Mouse (Mus musculus) adrenal gland, postnatal 36 days (tissue): ENCODE results near the gene ccdc198. TPM values are rescaled to one million over a fixed set of nuclear protein-coding genes. Genes with fewer than 3 reads are reported as not detected.
A peak's percentile ranks its signal among the peaks of the same experiment; 100 is the strongest.
"Not testable (repeated sequence)": the region's sequence is repeated elsewhere in the genome, so short reads cannot be mapped to it uniquely, and the experiment has no call there.

ENCODE experiments used
- DNase-seq, 2 experiments: peaks; one replicate each; pipeline ENCODE4 v3.0.0; 2021; ENCODE audit warnings: mixed read lengths in 1 of 2
- long read RNA-seq, 2 experiments: library from polyadenylated mRNA; stranded (forward); transcript quantifications; one replicate each; pipeline ENCODE4 v2.0.0; 2021; ENCODE audit warnings: borderline sequencing depth in 2 of 2
- total RNA-seq, 2 experiments: library from RNA; stranded (reverse); gene quantifications; 2 replicates each; pipeline ENCODE4 v1.2.3; 2021

The ccdc198 gene
- total RNA-seq: not detected
- long read RNA-seq, experiment 1: 0 reads
- long read RNA-seq, experiment 2: 0 reads

DNA sequence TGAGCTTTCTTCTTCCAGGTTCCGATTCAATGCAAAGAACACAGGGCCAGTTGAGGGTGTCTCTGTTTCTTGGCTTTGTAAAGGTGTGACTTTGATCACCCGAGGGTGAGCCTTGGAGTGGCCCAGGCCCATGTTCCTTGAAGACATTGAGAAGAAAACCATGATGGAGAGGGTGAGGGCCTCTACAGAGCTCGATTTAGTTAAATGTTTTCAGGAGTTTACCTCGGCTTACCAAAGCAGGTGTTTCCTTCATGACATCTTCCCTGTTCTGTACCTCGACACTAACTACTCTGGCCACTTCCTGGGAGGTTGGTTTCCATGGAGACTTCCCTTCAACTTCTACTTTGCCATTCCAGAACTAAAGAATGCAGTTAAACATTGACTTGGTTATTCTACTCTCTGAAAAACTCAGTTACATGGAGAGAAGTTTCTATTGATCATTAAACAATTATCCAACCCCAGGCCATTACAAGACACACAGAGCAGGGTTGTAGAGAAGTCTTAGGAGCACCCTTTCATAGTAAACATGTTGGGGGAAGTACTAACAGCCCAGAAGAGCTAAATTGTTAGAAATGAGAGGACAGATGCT is at the start of gene ccdc198:
TSS of gene ccdc198 (minus strand) at position 349 of the 589 bp plus-strand sequence.
- DNase-seq: no peak

DNA sequence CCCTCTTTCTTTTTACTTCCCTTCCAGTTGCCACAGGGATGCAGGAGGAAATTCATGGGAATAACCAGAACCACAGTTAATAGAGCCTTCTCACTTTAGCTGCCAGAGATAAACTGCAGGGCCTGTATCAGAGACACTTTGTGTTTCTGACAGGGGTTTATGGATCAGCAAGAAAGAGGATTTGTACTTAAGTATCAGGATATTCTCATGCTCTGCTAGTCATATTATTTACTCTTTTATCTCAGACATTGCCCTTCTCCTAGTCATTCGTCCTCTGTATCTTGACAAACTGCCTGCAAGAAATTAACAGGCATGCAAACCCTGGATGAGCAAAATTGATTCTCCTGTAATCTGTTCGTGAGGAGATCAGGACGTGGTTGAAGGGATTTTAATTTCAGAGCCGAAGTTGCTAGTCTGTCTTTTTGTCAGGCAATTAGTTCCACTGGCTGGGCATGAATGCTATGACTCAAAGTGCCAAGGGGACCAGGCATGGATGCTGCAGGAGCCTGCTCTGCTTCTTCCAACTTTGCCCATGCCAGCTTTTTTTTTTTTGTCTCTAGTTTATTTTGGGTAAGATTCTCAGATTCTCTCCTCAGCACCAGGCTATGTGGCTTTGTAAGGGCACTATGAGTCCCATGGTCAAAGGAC is 48.7 kb upstream of the ccdc198 start:
- no peak for DNase-seq

DNA sequence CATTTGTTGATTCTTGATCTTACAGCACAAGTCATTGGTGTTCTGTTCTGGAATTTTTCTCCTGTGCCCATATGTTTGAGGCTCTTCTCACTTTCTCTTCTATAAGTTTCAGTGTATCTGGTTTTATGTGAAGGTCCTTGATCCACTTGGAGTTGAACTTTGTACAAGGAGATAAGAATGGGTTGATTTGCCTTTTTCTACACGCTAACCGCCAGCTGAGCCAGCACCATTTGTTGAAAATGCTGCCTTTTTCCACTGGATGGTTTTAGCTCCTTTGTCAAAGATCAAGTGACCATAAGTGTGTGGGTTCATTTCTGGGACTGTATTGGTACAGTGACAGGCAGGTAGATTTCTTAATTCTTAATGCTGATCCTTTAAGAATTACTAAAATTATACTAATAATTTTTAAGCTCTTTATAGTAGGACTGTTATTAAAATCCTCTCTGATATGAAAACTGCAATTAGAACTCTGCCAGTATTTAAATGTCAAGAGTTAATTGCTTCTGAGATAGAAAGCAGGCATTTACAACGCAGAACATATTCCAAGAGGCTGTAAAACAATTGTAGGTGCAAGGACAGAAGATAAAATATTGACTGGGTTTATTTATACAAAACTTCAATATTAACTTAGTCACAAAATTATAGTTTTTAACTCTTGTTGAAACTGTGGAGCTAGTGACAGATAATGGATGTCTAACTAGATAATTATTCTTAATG is 44.9 kb upstream of the ccdc198 start:
- no peak for DNase-seq

DNA sequence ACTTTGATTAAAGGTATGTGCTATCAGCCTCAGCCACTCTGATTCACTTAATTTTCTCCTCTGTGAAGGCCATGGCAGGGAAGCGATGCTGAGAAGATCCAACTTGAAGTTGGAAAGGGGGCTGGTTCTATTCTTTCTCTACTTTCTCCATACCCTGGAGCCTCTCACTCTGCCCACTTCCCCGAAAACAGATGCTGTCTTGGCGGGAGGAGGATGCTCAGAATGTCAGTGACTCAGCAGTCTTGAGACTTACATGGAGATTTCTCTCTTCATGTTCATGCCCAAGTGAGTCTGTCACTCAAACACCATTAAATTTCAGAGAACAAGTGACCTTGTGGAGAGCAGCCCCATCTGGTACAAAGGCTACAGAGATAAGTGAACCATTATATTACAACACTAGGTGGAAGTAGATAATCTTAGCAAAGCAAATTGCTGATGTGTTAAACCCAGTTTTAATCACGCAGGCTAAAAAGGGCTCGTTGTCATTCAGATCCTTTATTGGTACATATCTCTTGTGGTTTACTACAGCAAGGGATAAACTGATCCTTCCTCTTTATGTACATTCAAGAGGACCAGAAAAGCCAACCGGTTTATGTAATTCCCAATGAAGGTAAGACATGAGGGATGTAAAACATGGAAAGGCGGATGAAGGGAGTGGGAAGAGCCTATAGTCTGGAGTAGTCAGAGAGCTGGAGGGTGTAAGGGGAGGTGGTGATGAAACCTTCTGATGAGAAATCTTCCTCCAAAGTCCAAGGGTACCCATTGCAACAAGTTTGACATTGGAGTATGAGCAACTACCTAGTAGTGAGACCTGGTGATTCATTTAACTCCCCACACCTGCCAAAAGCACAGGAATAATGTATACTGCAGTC is 38.7 kb upstream of the ccdc198 start:
- no peak for DNase-seq

DNA sequence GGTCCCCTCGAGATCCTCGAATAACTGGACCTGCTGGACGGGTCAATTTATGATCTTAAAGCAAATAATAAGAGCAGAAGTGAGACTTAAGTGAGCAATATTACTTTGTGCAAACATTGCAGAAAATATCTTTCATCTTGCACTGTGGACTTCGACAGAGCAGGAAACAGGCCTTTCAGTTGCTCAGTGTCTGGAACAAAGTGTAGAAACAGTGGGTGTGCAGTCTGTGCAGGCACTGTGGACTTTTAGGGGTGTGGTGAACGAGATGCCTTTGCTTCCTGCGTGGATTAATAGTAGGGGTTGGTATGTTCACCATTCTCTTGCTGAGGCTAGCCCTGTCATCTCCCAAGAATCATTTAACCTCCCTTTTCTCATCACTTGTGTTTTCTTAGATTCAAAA is 33.6 kb upstream of the ccdc198 start:
- DNase-seq: no peak

DNA sequence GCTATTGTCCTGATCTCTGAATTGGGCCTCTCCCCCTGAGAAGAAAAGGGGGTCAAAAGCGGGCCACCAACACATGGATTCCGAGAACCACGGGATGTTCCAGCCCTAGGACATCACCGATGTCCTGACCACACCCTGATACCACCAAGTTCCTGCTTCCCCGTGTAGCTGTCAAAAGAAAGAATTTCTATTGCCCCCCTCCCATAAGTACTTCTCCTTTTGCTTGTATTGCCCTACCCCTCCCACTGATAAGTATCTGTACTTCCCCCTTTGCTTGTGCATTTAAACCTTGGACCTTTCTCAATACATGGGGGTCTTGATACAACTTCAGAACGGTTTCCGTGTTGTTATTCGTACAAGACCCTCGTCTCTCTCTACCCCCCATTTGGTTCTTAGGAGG is 33.2 kb upstream of the ccdc198 start:
- not testable (repeated sequence) for DNase-seq

DNA sequence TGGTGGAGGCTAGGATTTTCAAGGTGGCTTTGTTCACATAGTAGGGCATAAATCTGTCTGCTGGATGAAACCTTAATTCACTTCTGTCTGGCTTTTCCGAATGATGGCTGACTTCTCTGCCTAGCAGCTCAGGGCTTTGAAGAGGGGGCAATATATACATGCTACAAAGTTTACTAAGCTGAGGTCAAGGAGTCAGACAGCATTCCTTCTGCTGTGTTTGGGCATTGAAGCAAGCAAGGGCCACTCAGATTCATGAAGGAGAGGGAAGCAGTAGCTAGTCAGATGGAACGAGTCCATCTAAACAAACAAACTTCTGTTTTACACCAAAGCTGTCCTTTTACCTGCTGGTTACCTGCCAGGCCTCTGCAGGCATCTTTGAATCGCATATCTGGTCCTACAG is 32.4 kb upstream of the ccdc198 start:
- no peak for DNase-seq

DNA sequence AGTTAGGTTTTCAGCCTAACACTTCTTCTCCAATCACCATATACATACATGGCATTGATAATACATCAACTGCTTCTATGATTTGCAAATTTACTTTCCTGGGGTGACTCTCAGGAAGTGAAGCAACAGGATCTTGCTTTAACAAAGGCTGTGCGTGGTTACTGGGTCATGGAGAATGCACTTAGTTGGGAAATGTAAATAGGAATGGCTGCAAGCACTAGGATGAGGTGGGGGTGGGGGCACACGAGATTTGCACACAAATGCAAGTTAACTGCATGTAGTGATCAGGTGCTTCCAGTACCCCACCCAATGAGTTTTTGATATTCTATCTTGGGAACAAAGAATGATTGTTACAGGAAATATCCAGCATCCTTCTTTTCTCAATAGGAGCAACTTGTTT is 30.1 kb upstream of the ccdc198 start:
- no peak for DNase-seq

DNA sequence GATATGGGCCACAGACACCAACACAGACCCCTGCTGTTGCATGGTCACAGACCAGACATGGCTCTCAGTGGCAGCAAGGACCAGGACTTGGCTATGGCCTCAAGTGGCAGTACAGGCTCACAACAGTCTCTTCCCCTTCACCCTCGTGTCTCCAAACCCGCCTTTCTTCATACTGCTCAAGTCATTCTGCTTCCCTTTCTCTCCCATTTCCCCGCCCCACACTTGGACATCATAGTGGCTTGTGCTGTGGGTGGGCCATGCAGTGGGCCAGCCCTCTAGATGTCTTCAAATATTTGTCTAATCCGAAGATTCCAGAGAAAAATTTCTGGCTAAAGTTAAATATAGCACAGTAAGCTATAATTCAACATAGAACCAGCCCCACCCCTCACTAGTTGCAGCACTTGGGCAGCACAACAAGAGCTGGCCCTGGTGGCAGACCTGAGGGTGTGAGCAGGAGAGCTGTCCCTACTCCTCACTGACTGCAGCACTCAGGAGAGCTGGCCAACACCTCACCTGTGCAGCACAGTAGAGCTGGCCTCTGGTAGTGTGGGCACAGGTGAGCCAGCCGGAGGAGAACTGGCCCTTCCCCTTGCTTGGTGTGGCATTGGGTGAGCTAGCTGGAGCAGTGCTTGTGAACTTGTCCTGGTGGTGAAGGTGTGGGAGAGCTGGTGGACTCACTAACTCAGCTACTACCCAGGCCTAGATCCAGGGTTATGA is 20.2 kb upstream of the ccdc198 start:
- no peak for DNase-seq

DNA sequence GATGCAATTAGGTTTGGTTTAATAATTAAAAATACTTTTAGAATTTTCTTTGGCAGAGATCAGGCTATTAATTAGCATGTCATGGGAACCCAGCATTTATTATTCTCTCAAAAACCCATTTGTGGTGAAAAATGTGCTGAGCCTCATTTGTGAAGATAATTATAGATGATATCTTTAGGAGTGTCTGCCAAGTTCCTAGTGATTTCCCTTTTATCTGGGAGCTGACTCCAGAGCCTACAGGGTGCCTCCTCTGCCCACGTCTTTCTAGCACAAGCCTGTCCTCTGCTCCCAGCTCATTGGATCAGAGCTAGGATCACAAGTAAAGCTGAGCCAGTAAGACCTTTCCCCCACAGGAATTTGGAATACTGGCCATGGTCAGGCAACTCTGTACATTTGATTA is 3.8 kb downstream of the ccdc198 start:
- DNase-seq: no peak

DNA sequence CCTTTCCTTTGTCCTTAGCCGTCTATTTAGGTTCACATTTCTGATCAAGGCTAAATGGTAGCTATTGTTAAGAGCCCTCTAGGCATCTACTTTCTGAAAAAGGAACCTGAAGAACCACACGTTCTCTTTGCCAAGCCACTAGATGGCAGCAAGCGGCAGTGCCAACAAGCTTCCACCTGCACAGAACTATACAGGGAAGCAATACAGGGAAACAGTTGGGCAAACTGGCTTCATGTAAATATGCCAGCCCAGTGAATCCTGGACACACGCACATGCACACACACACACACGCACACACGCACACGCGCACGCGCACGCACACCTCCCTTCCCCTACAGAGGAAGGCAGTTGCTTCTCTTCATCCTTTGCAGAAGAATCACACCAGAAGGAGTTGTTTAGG is 7.1 kb downstream of the ccdc198 start:
- DNase-seq: peak; percentile 69 to 77

DNA sequence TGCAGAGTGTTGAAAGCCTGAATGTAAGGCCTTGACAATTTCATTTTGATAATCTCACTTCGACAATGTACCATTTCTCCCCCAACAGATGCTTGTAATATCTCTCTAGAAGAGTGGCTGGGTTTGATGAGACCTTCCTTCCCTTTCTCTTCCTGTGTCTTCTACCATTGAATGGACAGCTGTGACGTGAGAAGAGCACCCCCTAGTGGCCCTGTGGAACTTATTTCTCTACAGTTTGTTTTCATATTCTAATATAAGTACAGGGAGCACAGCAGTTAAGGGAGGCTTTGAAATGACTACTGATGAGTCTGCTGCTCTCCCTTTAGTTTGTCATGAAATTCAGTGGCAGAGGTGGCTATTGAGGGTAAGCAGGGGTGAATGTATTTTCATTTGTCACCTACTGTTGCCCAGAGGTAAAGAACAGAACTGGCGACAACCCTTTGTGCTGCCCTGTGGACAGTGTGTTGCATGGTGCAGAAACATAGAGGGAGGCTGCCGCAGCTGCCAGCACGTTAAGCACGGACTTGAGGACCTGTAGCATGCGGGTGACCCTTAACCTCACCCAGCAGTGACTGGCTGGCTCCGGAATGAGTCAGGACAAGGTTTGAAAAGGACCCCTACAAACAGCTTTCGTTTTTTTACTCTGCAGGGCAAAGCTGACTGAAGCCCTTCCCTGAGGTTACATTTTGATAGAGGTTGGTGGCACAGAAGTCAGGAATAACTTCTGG is 10.3 kb downstream of the ccdc198 start:
- peak; percentile 28 to 69 for DNase-seq

DNA sequence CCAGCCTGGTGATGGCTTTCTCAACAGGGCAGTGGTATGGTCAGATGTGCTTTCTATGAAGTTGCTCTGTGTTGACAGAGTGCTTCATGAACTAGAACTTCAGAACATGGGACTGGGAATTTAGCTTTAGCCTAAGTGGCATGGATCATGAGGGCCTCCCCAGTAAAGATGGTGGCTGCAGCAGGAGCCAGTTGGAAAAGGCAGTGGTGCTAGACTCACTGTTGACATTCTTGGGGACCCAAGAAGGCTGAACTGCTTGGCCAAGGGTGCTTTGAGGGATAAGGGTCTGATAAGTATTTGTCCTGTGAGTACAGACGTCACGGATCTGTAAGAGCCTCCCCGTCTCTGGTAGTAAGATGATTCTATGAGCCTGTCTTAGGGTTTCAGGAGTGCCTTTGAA is 13.4 kb downstream of the ccdc198 start:
- no peak for DNase-seq

DNA sequence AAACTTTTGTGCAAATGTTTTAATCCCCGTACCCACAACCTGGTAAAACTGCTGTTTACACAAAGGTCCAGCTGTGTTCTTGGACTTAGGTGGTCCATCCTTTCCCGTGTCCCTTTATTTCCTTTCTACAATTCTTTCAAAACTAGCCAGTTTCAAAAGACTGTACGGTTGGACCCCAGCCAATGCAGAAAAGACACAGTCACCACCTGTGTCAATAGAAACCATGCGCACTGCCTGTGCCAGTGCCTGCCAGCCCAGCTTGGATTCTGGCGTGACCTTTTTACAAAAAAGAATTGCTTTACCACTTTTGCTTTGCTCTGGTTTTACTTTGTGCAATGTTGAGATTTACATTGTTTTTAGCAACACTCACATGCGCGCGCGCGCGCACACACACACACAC is 18.3 kb downstream of the ccdc198 start:
- DNase-seq: peak in 1 of 2 experiments; percentile 23

DNA sequence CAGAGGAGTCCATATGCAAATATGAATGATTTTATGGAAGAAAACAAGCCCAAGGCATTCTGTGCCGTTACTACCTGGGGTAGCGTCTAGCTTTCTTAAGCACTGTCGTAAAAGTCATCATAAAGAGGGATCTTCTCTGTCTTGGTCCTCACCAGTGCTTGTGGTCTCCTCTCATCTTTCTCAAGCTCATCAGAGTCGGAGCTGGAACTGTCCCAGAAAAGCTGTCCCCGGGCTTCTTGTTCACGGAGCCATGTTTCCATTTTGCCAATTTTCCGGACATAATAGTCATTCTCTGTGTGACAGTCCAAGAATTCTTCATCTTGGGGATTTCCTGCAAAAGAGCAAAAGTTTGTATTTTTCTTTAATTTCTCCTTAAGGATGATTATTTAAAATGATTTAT is 18.8 kb downstream of the ccdc198 start:
- no peak for DNase-seq

DNA sequence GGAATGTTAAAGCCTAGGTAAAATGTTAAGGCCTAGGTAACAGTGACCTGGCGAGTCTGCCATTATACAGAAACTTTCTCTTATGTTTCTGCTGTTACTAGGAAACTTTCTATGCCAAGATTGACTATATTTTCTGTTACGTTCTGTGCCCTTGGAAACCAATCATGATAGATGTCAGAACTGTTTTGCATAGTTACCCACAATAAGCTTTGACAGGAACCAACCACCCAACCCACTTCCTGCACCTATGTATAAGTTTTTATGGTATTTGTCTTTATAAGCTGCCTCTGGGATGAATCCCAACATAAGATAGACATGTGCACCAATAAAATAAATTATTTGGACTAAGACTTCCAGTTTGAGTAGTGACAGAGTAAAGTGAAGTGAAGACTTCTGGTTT is 23.5 kb downstream of the ccdc198 start:
- no peak for DNase-seq

DNA sequence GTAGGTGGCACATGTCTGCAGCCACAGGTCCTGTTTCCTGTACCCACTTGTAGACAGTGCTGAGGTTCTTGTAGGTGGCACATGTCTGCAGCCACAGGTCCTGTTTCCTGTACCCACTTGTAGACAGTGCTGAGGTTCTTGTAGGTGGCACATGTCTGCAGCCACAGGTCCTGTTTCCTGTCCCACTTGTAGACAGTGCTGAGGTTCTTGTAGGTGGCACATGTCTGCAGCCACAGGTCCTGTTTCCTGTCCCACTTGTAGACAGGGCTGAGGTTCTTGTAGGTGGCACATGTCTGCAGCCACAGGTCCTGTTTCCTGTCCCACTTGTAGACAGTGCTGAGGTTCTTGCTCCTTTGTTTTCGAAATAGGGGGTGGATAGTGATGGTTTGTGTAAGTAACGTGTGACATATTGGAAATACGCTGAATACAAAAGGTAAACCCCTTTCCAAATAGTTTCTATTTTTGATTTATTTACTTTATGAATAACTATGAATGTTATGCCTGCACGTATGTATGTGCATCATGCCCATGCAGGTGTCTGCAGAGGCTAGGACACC is 25.7 kb downstream of the ccdc198 start:
- not testable (repeated sequence) for DNase-seq

DNA sequence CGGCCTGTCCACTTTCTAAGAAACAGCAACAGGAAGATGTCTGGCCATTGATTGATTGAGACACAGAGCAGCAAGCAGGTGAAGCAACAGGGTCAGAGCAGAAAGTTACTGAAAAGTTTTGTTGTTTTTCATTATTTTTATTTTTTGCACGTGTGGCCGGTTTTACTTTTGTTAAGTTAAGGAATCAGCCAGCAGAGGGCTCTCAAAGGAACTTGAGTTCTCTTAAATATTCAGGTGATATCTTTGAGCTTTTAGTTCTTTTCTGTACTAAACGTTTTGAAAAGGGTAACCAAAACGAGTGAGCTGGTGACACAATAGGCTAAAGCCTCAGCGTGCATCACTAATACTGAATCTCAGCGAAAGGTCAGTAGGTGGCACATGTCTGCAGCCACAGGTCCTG is 26.6 kb downstream of the ccdc198 start:
- no peak for DNase-seq

DNA sequence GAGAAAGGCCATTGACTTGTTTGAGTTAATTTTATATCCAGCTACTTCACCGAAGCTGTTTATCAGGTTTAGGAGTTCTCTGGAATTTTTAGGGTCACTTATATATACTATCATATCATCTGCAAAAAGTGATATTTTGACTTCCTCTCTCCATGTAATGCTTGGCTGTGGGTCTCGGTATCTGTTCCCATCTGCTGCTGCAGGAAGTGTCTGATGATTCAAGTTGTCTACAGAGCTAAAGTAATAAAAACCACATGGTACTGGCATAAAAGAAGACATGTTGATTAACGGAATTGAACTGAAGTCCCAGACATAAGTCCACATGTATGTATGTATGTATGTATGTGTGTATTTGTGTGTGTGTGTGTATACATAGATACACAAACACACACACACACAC is 35.1 kb downstream of the ccdc198 start:
- not testable (repeated sequence) for DNase-seq

DNA sequence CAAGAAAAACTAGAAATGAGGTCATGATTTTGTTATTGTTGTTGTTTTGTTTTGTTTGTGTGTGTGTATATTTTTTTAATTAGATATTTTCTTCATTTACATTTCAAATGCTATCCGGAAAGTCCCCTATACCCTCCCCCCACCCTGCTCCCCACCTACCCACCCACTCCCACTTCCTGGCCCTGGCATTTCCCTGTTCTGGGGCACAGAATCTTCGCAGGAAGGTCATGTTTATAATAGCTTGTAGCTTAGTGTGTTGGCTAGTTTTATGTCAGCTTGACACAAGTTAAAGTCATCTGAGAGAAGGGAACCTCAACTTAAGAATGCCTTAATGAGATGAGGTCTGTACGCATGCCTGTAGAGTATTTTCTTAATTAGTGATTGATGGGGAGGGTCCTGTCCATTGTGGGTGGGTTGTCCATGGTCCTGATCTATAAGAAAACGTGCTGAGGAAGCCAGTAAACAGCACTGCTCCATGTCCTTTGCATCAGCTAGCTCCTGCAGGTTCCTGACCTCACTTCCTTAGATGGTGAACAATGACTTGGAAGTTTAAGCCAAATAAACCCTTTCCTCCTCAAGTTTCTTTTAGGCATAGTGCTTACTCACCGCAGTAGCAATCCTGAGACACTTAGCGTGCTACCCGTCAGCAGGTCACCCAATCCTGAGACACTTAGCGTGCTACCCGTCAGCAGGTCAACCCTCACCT is 44.0 kb downstream of the ccdc198 start:
- no peak for DNase-seq
